Mouse (Mus musculus): ENCODE measurements around the gene 3110082I17Rik.

DNA sequence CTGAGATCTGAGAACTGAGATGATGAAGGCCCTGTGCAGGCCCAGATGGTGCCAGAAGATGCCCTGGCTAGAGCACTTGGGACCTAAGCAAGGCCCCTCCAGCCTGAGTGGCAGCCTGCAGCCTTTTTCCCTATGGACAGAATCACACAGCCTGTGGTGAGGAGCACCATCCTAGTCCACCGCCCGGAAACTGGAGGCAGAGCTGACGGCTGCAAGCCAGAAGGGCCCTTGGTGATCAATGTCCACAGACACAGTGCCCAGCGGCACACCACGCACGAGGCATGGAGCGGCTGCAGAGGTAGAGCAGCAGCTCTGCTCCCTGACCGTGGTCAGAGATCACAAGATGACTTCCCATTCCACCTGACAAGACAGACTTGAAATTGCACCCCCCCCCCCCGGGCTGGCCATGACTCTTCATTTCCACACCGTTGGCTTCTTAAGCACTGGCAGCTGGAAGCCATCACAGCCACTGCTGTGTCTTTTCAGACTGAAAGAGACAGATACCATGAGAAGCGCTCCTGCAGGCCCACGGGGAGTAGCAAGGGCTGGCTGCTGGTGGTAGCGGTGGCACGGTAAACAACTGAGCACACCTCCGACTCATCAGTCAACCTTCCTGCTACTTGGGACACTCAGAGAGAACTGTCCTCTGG, 48.5 kb downstream of the 3110082I17Rik start:
- TF ChIP-seq CTCF (IDR thresholded peaks at IDR 0.05; ENCODE audit: low read depth) (no peak), EP300 (optimal IDR thresholded peaks at IDR 0.05) (no peak)

All from stomach, postnatal 0 days (tissue).